Mouse (Mus musculus) heart, postnatal 10 days (tissue): Measurements from ENCODE around the gene Gm13277. TPM values are rescaled to one million over a fixed set of nuclear protein-coding genes. Genes with fewer than 3 reads are reported as not detected.
"Not testable (repeated sequence)": the region's sequence is repeated elsewhere in the genome, so short reads cannot be mapped to it uniquely, and the experiment has no call there.

Source experiments
- DNase-seq, 2 experiments: peaks; one replicate each; pipeline ENCODE4 v3.0.0; 2021
- intact Hi-C: fragments of 180-260 bp; cut with DNase I; formaldehyde crosslinking; loops from one replicate; pipeline ENCODE4 v1.15.1; 2025
- total RNA-seq, 2 experiments: library from RNA; stranded (reverse); gene quantifications; 2 replicates each; pipeline ENCODE4 v1.2.3; 2021

Gm13277 gene
- total RNA-seq, 2 experiments from 2014 or later, result not detected

GRCm38 (mm10) chr4:88782335-88782734, 6.1 kb upstream of the Gm13277 start:
- peak; percentile 20 to 38 for DNase-seq
- intact Hi-C loops, result not testable (repeated sequence)

GRCm38 (mm10) chr4:88785409-88785808, 3.0 kb upstream of the Gm13277 start, which contains the start of gene Gm13276:
Gene Gm13276, plus strand, starts transcription at chr4:88785709.
- not testable (repeated sequence) for DNase-seq

GRCm38 (mm10) chr4:88791250-88791649, 2.8 kb downstream of the Gm13277 start, which contains the start of gene Gm13278:
Gene Gm13278, plus strand, starts transcription at chr4:88791550.
- intact Hi-C loops, DNase-seq: not testable (repeated sequence)

More at GRCm38 (mm10) chr4:88785409-88785808, 3.0 kb upstream of the Gm13277 start, which contains the start of gene Gm13276:
- intact Hi-C loops, result not testable (repeated sequence)

GRCm38 (mm10) chr4:88793936-88794675, 5.7 kb downstream of the Gm13277 start, which contains the start of gene Gm13275:
Gene Gm13275, plus strand, starts transcription at chr4:88794487.
- intact Hi-C loops, result not testable (repeated sequence)
- peak; percentile 86 to 90 for DNase-seq

GRCm38 (mm10) chr4:88797097-88797496, 8.7 kb downstream of the Gm13277 start, which contains the start of gene Gm13279:
Gene Gm13279, plus strand, starts transcription at chr4:88797397.
- intact Hi-C loops, result not testable (repeated sequence)

GRCm38 (mm10) chr4:88799365-88799764, 10.9 kb downstream of the Gm13277 start, which contains the start of gene Gm13285:
Gene Gm13285, plus strand, starts transcription at chr4:88799665.
- DNase-seq, intact Hi-C loops: not testable (repeated sequence)

More at GRCm38 (mm10) chr4:88797097-88797496, 8.7 kb downstream of the Gm13277 start, which contains the start of gene Gm13279:
- DNase-seq, result not testable (repeated sequence)

- DNase-seq, intact Hi-C loops: not testable (repeated sequence)
Measured at GRCm38 (mm10) chr4:88802954-88803353, 14.5 kb downstream of the Gm13277 start, which contains the start of gene Gm13287. Gene Gm13287, plus strand, starts transcription at chr4:88803254.

GRCm38 (mm10) chr4:88805231-88805630, 16.8 kb downstream of the Gm13277 start, which contains the start of gene Gm13288:
Gene Gm13288, plus strand, starts transcription at chr4:88805531.
- intact Hi-C loops, result loop anchor here (5.0 kb wide), 1 partner anchor 322 kb away; no protein-coding TSS in a partner anchor
- not testable (repeated sequence) for DNase-seq

GRCm38 (mm10) chr4:88805761-88806160, 17.3 kb downstream of the Gm13277 start:
- peak; percentile 36 to 41 for DNase-seq
- intact Hi-C loops, result loop anchor here (5.0 kb wide), 1 partner anchor 322 kb away; no protein-coding TSS in a partner anchor

GRCm38 (mm10) chr4:88815928-88816327, 27.5 kb downstream of the Gm13277 start, which contains the start of gene Ifna7:
Gene Ifna7, plus strand, starts transcription at chr4:88816228.
- DNase-seq, result no peak
- intact Hi-C loops, result loop anchor here (5.0 kb wide), 1 partner anchor 134 kb away; the partner anchor contains the start of gene Ifna2

- DNase-seq, result no peak
- intact Hi-C loops, result loop anchor here (5.0 kb wide), 1 partner anchor 137 kb away; the partner anchor contains the start of gene Ifna2
Measured at GRCm38 (mm10) chr4:88819659-88820058, 31.2 kb downstream of the Gm13277 start, which contains the start of gene Ifna11. Gene Ifna11, plus strand, starts transcription at chr4:88819959.

GRCm38 (mm10) chr4:88822995-88823394, 34.6 kb downstream of the Gm13277 start:
- intact Hi-C loops, result no loop called here
- peak in 1 of 2 experiments; percentile 21 for DNase-seq

- DNase-seq, intact Hi-C loops: not testable (repeated sequence)
Measured at GRCm38 (mm10) chr4:88827116-88827515, 38.7 kb downstream of the Gm13277 start, which contains the start of gene Ifna6. Gene Ifna6, plus strand, starts transcription at chr4:88827416.

GRCm38 (mm10) chr4:88830523-88830922, 42.1 kb downstream of the Gm13277 start:
- intact Hi-C loops, result no loop called here
- DNase-seq, result peak; percentile 10 to 40

GRCm38 (mm10) chr4:88835225-88835624, 46.8 kb downstream of the Gm13277 start, which contains the start of gene Ifna5:
Gene Ifna5, plus strand, starts transcription at chr4:88835525.
- DNase-seq, intact Hi-C loops: not testable (repeated sequence)

Other genes with a start within 250 kb of the Gm13277 start
- not detected for gene Ifna15, start 230.4 kb upstream of the Gm13277 start, total RNA-seq
- not detected for gene Ifna14, start 216.8 kb upstream of the Gm13277 start, total RNA-seq
- not detected for gene Ifna9, start 196.2 kb upstream of the Gm13277 start, total RNA-seq
- not detected for gene Ifna12, start 185.3 kb upstream of the Gm13277 start, total RNA-seq
- not detected for gene C87499, start 154.2 kb upstream of the Gm13277 start, total RNA-seq
- gene Ifna13, start 144.2 kb upstream of the Gm13277 start, total RNA-seq, result not detected
- gene Ifna16, start 111.7 kb upstream of the Gm13277 start, total RNA-seq, result not detected
- not detected for gene Ifna2, start 104.7 kb upstream of the Gm13277 start, total RNA-seq
- not detected for gene Ifnab, start 97.3 kb upstream of the Gm13277 start, total RNA-seq
- gene Gm26566, start 66.8 kb upstream of the Gm13277 start, total RNA-seq, result under 1 TPM; 0.50 TPM
- gene Klhl9, start 66.2 kb upstream of the Gm13277 start, total RNA-seq, result 10 to 100 TPM; 82.6 to 87.1 TPM
- not detected for gene Gm13271, start 33.8 kb upstream of the Gm13277 start, total RNA-seq
- gene Gm13283, start 28.5 kb upstream of the Gm13277 start, total RNA-seq, result not detected
- not detected for gene Gm13290, start 14.8 kb upstream of the Gm13277 start, total RNA-seq
- not detected for gene Gm13289, start 11.7 kb upstream of the Gm13277 start, total RNA-seq
- gene Gm13272, start 8.8 kb upstream of the Gm13277 start, total RNA-seq, result not detected
- gene Ifnz, start 6.5 kb upstream of the Gm13277 start, total RNA-seq, result not detected
- gene Gm13276, start 2.9 kb upstream of the Gm13277 start, total RNA-seq, result not detected
- not detected for gene Gm13278, start 2.9 kb downstream of the Gm13277 start, total RNA-seq
- gene Gm13275, start 5.9 kb downstream of the Gm13277 start, total RNA-seq, result not detected
- gene Gm13279, start 8.8 kb downstream of the Gm13277 start, total RNA-seq, result not detected
- gene Gm13285, start 11.0 kb downstream of the Gm13277 start, total RNA-seq, result under 1 TPM; 0.31 to 0.40 TPM
- not detected for gene Gm13287, start 14.6 kb downstream of the Gm13277 start, total RNA-seq
- gene Gm13288, start 16.9 kb downstream of the Gm13277 start, total RNA-seq, result not detected
- not detected for gene Ifna7, start 27.6 kb downstream of the Gm13277 start, total RNA-seq
- gene Ifna11, start 31.3 kb downstream of the Gm13277 start, total RNA-seq, result not detected
- not detected for gene Ifna6, start 38.8 kb downstream of the Gm13277 start, total RNA-seq
- not detected for gene Ifna5, start 46.9 kb downstream of the Gm13277 start, total RNA-seq
- gene Ifna4, start 53.2 kb downstream of the Gm13277 start, total RNA-seq, result not detected
- gene Ifna1, start 61.5 kb downstream of the Gm13277 start, total RNA-seq, result not detected
- gene Ifne, start 91.6 kb downstream of the Gm13277 start, total RNA-seq, result not detected